Mouse (Mus musculus): ENCODE results near the gene Qtrt1.

The Qtrt1 gene

DNA sequence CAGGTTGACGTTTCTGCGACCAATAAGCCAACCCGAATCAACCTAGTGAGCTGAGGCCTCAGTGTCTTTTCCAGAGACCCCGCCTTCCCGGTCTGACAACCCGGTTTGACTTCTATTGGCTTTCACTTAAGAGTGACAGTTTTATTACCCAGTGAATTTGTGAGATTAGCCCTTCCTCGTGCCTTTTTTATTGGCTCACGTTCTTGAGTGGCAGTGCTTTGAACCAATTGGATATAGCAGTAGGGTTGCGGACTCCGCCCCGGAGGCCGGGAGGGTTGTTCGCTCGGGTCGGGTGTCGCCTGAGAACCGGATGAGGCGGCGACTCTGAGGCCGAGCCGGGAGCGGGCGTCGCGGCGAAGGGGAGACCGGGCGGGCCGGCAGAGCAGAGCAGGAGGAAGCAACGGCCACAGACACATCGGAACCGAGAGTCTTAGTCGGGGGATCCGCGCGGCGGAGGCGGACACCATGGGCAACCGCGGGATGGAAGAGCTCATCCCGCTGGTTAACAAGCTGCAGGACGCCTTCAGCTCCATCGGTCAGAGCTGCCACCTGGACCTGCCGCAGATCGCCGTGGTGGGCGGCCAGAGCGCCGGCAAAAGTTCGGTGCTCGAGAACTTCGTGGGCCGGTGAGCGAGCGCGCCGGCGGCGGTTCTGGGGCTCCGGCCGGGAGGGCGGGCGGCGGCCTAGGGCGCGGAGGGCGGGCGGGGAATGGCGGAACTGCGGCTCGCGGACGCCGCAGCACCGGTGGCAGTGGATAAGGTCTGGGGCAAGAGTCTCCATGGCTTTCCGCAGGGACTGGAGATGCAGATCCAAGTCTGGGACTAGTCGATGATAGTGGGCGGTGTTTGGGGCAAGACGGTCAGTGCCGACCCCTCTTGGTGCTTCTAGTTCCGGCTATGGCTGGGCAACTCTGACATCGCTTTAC, 13.3 kb downstream of the Qtrt1 start, which contains the start of gene Dnm2:
Dnm2 (plus strand) TSS at position 278 of the 925 bp plus-strand sequence.
- peak; percentile 100 for DNase-seq

DNA sequence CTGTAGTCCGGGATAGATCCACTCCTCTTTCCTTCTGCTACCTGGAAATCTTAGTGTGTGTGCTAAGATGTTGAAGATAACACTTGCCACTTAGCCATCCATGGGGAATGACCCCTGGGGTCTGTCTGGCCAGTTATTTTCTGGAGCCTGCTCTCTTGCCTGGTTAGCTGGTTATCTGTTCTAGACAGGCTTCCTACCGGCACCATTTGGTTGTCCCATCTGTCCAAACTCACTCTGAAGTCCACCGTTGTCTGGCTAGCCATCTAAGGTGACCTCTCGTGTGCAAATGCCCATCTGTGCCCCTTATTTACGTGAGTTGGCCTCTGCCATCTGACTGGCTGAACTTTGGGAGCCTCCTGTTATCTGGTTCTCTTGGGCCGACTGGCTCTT, 13.9 kb downstream of the Qtrt1 start:
- DNase-seq: no peak

DNA sequence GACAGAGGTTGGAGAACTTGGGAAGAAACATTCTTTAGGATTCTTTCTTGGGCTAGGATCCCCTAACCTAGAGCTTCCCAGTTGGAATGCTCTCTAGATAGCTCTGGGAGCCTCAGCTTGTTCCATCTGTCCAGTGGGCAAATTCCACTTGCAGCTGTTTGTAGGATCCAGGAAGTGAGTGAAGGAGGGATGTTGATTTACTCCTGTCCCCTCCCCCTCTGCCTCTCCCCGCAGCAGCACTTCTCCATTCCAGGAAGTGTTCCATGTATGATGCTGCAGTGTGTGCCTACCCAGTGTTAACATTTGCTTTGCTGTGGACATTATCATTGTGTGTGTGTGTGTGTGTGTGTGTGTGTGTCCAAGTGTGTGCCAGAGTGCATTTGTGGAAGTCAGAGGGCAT, 14.4 kb downstream of the Qtrt1 start:
- peak; percentile 34 for DNase-seq

DNA sequence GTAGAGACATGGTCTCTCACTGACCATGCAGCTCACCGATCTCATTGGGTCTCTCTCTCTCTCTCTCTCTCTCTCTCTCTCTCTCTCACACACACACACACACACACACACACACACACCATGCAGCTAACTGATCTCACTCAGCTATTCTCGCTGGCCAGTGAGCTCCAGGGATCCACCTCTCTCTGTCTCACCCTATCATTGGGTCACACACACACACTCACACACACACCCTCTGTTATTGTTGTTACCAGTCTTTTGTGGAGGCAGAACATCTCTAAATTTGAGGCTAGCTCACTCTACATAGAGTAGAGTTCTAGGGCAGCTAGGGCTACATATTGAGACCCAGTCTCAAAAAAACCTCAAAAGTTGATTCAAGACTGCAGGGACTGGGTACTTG, 14.9 kb downstream of the Qtrt1 start:
- DNase-seq: no peak

DNA sequence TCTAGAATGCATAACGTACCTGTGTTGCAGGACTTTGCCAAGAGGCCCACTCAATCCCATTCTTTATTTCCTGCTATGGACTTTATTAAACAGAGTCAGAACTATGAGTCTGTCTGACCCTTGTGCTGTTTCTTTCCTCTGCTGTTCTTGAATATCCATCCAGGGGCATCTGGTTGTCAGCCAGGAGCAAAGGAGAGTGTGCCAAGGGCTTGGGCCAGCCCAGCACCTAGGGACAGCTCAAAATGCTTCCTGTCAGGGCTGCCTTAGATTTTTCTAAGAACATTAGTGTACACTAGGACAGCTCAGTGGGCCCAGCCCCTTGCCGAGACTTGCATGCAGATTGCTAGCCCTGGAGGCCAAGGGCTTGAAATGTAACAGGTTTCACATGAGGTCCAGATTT, 16.1 kb downstream of the Qtrt1 start:
- peak; percentile 78 for DNase-seq

DNA sequence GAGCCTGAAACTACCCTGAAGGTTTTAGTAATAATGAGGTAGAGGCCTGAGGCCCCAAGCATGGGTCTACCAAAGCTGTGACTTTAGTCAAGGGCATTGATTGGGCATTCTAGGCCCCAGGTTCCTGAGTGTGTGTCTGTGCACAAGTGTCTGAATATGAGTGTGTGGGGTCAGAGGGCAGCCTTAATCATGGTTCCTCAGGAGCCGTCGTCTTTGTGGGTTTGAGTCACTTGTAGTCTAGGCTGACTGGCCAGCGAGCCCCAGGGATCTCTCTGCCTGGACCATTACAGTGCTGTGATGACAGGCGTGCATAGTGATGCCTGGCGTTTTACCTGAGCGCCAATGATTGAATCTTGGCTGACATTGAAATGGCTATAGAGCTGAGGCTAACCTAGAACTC, 16.5 kb downstream of the Qtrt1 start:
- no peak for DNase-seq

DNA sequence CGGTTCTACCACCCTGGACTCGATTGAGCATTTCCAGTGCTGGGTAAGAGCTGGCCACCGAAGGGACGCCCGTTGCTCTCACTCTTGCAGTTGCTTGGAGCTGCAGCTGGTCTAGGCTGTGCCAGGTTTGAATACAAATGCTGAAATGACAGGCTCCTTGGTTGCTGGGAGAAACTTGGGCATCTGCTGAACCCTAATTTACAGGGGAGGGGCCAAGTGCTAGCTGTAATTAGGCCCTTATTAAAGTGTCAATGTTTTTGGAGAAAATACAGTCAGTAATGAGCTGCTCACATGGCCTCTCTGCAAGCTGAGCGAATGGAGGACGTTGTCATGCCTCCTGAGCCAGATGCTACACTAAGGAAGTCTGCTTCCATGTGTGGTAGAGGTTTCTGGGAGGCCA, 19.1 kb downstream of the Qtrt1 start:
- no peak for DNase-seq

DNA sequence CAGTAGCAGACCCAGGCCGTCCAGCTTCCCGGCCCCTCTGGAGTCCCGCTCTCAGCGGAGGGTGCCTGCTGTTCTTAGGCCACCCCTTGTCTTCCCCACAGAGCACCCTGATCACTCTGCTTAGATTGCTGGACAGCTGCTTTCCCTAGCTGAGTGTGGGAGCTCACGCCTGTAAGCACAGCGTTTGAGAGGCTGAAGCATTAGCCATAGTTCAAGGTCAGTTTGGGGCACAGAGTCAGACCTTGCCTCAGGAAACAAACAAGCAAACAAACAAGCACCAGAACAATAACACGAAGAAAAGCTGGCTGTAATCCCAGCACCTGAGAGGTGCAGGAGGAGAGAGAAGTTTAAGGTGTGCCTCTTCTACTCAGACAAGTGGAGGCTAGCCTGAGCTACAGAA, 20.4 kb downstream of the Qtrt1 start:
- DNase-seq: no peak

DNA sequence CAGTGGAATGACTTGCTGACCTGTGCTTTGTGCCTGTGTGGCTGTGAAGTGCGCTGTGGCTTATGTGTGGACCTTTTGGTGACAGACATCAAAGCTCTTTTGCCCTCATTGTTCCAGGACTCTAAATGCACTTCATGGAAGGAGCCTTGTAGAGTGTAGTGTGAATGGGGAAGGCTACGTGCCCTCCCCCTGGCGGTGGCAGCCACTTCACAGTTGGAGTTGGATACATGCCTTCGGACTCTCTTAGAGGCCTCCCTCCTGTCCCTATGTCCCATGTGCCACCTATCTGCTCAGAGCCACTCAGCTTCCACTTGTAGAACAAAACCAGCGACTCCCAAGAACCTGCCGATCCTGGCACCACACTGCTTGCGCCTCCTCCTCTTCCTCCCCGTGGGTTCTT, 22.1 kb downstream of the Qtrt1 start:
- no peak for DNase-seq

DNA sequence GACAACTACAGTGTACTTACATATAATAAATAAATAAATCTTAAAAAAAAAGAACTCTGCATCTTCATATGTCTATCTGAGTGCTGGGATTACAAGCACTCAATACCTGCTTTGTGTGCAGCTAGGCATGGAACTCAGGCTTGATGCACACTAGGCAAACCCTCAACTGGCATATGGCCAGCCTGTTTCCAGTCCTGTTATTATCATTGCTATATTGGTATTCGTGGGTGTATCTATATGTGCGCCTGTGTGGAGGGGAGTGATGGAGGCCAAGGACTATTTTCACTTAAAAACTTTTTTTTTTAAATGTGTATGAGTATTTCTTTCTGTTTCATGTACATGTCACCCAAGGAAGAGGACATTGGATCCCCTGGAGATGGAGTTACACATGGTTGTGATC, 22.8 kb downstream of the Qtrt1 start:
- no peak for DNase-seq

DNA sequence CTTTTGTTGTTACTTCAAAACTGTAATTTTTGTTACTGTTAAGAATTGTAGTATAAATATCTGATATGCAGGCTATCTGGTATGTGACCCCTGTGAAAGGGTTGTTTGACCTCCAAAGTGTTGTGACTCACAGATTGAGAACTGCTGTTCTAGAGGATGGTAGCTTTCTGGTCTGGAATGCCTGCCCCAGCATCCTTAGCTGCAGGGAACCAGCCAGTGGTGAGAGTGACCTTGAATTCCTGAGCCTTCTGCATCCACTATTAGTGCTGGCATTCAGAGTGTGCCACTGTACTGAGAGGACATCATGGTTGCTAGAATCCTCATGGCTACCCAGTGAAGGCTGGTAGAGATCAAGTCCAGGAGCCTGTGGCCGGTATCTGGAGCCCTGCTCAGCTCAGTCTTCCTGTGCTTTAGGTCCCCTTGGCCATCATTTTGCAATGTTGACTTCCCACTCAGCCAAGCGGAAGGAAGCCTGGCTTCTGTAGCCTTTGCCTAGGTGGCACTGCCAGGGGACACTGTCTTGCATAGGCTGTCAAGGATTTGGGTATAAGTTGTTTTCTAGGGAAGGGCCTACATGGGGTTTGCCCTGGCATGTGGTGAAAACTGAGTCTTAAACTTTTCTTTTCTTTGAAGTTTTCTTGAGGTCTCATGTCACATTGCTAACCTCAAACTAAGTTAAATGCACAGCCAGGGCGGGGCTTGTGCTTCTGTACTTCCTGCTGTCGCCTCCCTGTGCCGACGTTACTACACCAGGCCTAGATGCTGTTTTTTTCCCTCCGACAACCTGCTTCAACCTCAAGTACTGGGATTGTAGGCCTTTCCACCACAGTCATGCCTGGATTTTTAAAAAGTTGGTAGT, 24.4 kb downstream of the Qtrt1 start:
- DNase-seq: no peak

DNA sequence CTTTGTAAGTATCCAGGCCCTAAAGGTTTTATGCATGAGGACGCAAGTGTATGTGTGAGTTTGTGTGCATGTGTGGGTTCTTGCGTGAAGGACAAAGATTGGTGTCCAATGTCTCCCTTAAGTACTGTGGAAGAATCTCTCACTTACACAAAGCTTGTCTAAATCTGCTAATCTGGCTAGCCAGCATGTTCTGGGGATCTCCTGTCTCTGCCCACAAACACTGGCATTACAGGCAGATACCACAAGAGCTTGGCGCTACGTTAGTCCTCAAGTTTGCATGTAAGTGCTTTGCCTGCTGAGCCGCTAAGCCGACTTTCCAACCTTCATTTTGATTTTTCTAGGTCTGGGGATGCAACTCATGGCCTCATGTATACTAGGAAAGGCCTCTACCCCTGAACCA, 25.9 kb downstream of the Qtrt1 start:
- DNase-seq: no peak

DNA sequence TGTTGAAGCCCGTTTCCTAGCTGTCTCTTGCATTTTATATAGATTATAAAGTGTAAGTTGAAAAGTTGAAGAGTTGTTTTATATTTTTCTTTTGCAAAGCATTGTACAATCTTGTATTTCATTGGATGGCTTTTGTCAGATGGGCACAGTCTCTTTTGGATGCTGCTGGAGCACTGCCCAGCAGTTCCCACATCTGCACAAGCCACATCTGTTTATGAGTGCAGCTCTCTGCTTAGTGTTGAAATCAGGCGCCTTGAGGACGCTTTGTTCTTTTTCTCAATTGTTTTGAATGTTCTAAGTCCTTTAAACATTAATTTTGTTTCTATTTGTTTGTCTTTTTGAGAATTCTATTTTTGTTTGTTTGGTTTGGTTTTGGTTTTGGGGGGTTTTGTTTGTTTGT, 26.6 kb downstream of the Qtrt1 start:
- no peak for DNase-seq

DNA sequence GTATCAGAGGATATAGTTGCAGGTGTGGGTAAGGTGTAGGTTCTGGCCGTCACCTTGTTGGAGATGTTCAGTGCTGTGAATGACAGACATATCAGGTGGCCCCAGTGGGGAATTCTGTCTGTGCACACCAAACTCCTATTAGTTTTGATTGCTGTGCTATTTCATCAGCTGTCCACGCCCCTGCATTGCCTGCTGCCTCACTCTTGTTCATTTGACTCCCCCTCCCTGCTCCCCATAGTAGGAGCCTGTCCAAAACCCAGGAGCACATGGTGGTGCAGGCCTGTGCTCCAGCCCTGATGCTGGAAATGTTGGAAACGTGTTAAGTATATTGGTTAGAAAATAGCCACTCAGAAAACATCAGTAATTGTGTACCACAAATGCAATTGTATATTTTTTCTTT, 27.8 kb downstream of the Qtrt1 start:
- DNase-seq: no peak

DNA sequence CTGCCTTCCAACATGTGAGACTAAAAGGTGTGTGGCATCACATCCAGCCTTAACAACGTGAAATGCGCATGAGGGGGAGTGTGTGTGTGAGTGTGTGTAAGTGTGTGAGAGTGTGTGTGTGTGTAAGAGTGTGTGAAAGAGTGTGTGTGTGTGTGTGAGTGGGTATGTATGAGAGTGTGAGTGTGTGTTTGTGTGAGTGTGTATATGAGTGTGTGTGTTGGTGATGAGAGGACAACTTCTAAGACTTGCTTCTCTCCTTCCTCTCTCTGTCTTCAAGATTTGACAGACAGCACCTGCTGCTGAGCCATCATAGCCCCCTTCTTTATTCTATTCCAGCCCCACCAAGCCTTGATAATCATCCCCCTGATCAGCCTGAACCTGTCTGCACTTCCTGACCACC, 28.3 kb downstream of the Qtrt1 start:
- DNase-seq: no peak

DNA sequence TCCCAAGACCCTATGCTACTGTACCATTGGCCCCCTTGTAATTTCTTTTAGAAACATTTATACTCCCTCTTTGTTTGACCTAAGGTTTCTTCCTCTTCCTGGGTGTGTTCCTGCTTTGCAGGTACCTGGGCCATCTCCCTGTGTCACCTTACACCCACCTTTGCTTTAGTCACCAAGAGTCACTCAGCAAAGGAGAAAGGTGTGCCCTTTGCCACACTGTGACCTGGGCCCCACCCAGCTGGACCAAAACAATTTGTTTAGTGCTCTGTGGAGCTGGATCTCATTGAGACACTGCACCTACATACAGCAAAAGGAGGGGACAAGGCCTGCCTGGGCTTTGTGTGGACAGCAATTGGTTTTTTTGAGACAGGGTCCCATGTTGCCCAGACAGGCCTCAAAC, 28.8 kb downstream of the Qtrt1 start:
- no peak for DNase-seq

DNA sequence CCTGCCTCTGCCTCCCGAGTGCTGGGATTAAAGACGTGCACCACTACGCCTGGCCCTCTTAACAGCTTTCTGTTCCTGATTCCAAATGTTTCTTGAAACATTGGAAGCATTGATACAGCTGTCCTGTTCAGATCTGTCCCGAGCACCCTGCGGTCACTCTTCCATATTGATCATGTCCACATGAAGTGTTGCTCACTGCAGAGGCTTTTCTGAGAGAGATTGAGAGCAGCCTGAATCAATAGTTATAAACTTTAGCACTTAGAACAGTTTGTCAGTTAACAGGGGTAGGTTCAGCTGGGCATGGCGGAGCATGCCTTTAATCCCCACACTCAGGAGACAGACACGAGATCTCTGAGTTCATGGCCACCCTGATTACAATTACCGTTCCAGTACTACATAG, 32.2 kb downstream of the Qtrt1 start:
- no peak for DNase-seq

DNA sequence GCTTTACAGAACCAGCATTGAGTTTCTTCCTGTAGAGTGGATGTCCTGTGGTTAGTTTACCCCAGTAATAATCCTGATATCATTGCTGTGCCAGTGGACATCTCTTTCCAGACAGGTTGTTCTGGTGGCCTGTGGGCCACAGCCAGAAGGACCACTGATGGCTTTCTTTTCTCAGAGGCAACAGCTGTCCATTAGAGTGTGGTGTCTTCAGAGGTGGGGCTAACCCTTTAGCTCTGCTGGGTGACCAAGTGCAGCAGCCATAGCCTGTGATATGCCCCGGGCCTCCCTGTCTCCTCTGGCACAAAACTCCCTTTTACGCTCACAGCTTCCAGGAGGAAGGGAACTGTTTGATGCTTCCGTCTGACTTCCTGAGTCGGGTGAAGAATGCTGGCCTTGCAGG, 32.9 kb downstream of the Qtrt1 start:
- no peak for DNase-seq

DNA sequence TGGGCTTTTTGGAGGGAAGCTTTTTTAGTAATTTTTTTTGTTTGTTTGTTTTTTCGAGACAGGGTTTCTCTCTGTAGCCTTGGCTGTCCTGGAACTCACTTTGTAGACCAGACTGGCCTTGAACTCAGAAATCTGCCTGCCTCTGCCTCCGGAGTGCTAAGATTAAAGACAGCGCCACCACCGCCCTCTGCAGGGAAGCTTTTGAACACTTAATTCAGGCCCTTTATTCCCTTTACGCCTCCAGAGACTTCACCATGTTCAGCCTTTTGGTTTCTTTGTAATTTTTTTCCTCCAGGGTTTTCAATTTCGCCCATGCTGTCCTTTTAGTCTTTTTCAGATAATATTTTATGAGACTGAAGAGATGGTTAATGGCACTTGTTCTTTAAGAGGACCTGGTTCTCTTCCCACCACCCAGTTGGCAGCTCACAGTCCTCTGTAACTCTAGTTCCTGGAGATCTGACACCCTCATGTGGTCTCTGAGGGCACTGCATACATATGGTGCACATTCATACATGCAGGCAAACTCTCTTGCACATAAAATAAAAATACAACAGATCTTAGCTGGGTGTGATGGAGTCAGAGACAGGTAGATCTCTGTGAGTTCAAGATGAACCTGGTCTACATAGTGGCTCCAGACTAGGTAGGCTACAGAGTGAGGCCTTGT, 33.6 kb downstream of the Qtrt1 start:
- DNase-seq: no peak

DNA sequence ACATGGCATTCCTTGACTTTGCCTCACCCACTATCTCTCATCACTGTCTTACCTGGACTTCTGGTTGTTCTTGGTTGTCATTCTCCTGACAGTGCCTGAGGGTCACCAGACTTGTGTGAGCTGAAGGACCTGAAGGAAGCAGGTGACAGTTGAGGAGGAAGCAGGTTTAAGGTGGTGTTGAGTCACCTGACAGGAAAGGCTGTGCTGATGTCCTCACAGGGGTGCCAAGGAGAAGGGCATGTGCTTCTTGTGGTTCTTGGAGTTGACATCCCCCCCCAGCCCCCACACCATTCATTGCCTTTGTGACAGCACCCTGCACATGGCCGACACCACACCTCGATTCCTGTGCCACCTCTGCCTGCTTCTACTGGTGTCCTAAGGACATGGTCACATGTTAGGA, 36.1 kb downstream of the Qtrt1 start:
- no peak for DNase-seq

DNA sequence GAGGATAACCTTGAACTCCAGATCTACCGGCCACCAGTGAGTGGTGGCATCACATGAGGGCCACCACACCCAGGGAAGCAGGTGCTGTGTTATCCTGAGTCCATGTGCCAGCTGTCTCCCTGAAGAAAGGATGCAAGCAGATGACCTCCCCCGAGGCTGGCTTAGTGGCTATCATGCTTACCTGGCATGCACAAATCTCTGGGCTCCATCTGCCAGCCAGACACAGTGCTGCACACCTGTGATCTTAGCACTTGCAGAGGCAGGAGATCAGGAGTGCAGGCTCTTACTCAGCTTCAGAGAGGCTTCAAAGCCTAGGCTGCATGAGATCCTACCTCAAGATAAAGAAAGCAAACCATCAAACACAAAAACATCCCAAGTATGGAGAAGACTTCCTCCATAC, 38.1 kb downstream of the Qtrt1 start:
- DNase-seq: no peak

DNA sequence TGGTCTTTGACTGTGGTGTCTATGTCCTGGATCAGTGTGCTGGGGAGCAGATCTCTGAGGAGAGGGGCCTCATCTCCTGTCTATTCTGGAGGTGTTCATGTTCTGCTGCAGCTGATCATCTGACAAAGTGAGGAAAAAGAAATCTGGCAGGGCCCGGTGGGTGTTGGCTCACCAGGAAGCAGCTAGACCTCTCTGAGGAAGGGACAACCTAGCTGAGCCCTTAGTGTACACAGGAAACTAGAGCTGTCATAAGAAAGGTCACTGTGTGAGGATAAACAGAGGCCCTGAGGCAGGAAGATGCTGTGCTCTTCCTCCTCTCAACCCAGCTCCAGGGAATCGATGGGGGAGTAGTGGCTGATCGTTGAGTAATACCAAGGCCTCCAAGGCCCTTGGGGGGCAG, 38.6 kb downstream of the Qtrt1 start:
- DNase-seq: peak; percentile 34

DNA sequence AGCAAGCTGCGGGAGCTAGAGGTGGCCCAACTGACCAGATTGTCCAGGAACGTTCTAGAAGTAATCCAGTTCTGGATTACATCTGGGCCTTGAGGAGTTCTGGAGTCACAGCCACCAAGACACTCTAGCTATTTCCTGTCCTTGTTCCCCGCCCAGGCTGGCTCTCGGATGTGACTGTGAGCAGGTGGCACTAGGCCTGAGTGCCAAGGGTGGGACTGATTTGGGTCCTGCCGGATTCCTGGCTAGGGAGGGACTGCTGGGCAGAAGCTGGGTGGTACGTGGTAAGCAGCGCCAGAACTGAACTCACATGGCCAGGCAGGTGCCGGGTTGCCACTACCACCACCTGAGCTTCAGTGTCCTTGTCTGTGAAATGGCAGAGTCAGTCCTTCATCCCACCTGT, 39.8 kb downstream of the Qtrt1 start:
- DNase-seq: no peak

DNA sequence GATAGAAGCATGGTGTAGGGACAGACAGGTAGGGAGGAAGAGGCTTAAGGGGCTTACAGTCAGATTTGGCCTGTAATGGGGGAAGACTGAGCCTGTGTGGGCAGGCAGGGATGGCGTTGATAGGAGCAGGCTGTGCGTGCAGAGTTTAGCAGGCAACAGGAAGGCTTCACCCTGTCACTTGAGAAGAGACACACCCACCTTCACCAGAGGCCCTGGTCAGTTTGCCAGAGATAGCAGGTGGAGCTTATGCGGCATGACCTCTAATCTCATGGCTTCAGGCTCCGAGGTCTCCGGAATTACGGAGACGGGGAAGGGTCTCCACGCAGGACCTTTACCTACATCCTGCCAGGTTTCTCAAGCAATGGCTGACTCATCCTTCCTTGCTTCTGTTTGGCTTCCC, 40.2 kb downstream of the Qtrt1 start:
- no peak for DNase-seq
